Mouse (Mus musculus): ENCODE measurements at regions not wholly inside any gene's neighbourhood (a gene's known extent, or its start where the extent isn't known, plus 50 kb on each side); places are given as distances from the start of the nearest gene placed in this dataset.

DNA sequence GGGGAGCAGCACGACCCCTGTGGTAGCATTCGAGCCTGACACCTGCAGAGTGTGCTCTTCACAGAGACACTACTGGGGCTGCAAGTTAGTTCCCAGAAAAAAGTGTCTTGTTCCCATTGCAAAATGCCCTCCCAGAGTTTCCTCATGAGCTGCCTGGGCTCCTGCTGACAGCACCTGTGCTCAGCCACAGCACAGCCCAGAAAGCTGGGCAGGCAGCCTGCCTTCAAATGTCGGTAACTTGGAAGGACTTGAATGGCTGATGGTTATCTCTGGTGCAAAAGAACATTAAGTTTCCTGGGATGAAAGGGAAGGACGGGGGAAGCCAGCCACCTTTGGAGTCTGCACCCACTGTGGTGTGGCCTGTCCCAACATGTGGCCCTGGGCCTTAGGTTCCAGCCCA lies 126.2 kb downstream of the Bmp7 start:
- Histone ChIP-seq H3K4me3 (ENCODE audit: low read depth, low read length) (no peak overlapping the region), H3K4me2 (ENCODE audit: low read depth, low read length) (no peak overlapping the region), H3K4me1 (ENCODE audit: control insufficient read depth, insufficient read depth, low read length) (no peaks in the 10 kb centered on the region), H3K27me3 (ENCODE audit: control insufficient read depth, insufficient read depth, low read length) (no peaks in the 10 kb centered on the region), H3K27ac (ENCODE audit: low read depth, low read length) (no peak overlapping the region), H3K9ac (replicated peaks; ENCODE audit: low read depth, low read length) (no peak overlapping the region), H3K9me3 (ENCODE audit: control insufficient read depth, low read length) (no peaks in the 10 kb centered on the region), H3K36me3 (ENCODE audit: control insufficient read depth, insufficient read depth, low read length) (no peaks in the 10 kb centered on the region)
- ATAC-seq (ENCODE audit: low read depth), result no peak
- WGBS, result 70% methylated on average over 4 of the region's 4 CpGs

DNA sequence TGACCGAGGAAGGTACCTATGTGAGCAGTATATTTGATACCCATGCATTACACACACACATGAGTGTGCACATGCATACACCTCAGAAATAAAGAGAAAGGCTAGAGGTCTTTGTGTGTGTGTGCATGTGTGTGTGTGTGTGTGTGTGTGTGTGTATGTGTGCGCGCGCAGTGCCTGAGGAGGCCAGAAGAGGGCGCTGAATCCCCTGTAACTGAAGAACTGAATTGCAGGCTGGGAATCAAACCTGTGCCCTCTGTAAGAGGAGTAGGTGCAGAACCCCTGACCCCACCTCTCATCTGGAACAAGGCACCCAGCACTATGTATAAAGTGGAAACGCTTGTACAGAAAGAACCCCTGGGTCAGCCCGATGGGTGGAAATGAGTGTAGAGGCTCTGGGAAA lies 125.0 kb downstream of the Bmp7 start:
- WGBS, result 97% methylated on average over 7 of the region's 7 CpGs
- Histone ChIP-seq H3K36me3 (ENCODE audit: control insufficient read depth, insufficient read depth, low read length) (no peaks in the 10 kb centered on the region), H3K9ac (replicated peaks; ENCODE audit: low read depth, low read length) (no peak overlapping the region), H3K4me1 (ENCODE audit: control insufficient read depth, insufficient read depth, low read length) (no peaks in the 10 kb centered on the region), H3K4me3 (ENCODE audit: low read depth, low read length) (no peak overlapping the region), H3K4me2 (ENCODE audit: low read depth, low read length) (no peak overlapping the region), H3K27me3 (ENCODE audit: control insufficient read depth, insufficient read depth, low read length) (no peaks in the 10 kb centered on the region), H3K27ac (ENCODE audit: low read depth, low read length) (no peak overlapping the region), H3K9me3 (ENCODE audit: control insufficient read depth, low read length) (no peaks in the 10 kb centered on the region)
- no peak for ATAC-seq (ENCODE audit: low read depth)

DNA sequence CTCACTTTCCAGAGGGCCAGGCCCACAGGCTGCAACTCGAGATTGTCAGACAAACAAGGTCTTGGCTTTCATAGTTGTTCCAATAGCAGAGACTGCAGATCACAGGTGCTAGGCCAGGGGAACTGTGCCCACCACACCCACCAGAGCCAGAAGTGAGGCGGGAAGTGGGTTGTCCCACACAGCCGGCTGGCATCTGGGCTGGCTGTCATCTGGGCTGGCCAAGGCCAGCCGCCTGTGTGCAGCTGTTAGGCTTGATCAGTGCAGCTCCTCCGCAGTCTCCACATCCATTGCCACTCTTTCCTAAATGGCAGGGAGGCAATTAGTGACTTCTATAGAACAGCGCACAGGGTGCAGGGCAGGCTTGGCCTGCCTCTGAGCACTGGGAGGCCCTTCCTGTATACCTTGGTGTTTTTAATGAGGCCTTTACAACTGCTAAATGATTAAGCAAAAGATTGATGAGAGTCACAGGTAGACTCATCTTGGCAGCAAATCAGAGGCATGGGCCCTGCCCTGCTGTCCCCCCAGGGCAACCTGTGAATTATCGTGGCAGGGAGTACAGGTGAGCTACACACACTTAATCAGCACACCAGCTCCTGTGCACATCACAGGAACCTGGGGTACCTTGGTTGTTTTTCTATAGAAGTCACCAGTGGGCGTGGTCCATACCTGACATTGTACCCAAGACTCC lies 122.9 kb downstream of the Bmp7 start:
- ATAC-seq (ENCODE audit: low read depth), result no peak
- Histone ChIP-seq H3K36me3 (ENCODE audit: control insufficient read depth, insufficient read depth, low read length) (no peaks in the 10 kb centered on the region), H3K27me3 (ENCODE audit: control insufficient read depth, insufficient read depth, low read length) (no peaks in the 10 kb centered on the region), H3K4me3 (ENCODE audit: low read depth, low read length) (no peak overlapping the region), H3K27ac (ENCODE audit: low read depth, low read length) (no peak overlapping the region), H3K4me1 (ENCODE audit: control insufficient read depth, insufficient read depth, low read length) (no peaks in the 10 kb centered on the region), H3K4me2 (ENCODE audit: low read depth, low read length) (no peak overlapping the region), H3K9ac (replicated peaks; ENCODE audit: low read depth, low read length) (no peak overlapping the region), H3K9me3 (ENCODE audit: control insufficient read depth, low read length) (no peaks in the 10 kb centered on the region)
- 59% methylated on average over 8 of the region's 8 CpGs for WGBS
